Mouse (Mus musculus): Measurements from ENCODE around the gene Sirt6. TPM values are rescaled to one million over a fixed set of nuclear protein-coding genes. Genes with fewer than 3 reads are reported as not detected.
A peak's percentile ranks its signal among the peaks of the same experiment; 100 is the strongest.
"Not testable (repeated sequence)": the region's sequence is repeated elsewhere in the genome, so short reads cannot be mapped to it uniquely, and the experiment has no call there.

Sirt6 gene
- polyA plus RNA-seq, 1 experiment from 2014 or later: 58.5 TPM

DNA sequence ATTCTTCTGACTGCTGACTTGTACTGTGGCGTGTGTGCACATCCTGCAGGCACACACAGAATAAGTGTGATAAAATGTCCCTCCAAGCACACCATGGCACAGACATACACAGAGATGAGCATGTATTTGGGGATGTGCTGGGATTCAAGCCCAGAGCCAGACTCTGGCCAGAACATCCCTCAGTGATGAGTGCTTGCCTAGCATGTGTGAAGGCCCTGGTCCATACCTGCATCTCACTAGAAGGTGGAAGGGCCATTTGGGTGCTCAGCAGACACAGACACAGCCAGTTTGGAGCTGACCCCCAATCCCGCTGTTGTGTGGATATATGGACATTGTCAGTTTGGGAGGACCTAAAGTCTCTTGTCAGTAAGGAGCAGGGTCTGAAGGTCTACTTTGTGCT is 14.0 kb upstream of the Sirt6 start:
- no peaks in the 10 kb centered on the region for H3K27me3 ChIP-seq (ENCODE audit: low read depth, poor library complexity, severe bottlenecking)
- H3K4me1 ChIP-seq: peaks cover 33% of the 10 kb centered on the region
- no peak for DNase-seq (ENCODE audit: low spot score)
- no peak overlapping the region for H3K27ac ChIP-seq
- no peak overlapping the region for H3K4me3 ChIP-seq
- no peaks in the 10 kb centered on the region for H3K36me3 ChIP-seq
- no peaks in the 10 kb centered on the region for H3K9me3 ChIP-seq (replicated peaks)
- 100% methylated on average over 2 of the region's 2 CpGs for WGBS

DNA sequence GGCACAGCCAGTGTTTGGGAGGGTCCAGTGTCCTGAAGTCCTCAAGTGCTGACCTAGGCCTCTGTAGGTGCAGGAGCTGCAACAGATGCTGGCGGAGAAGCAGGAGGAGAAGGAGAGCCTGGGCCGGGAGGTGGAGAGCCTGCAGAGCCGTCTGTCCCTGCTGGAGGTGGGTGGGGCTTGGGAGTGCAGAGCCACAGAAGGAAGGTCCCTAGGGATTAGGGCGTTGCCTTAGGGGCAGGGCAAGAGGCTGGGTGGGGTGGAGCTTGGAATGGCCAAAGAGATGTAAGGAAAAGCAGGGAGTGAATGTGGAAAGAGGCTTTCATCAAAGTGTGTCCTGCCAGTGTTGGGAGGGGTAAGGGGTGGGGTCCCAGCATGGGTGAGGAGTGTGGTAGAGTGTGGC is 13.2 kb upstream of the Sirt6 start:
- H3K4me3 ChIP-seq; H3K27ac ChIP-seq; DNase-seq (ENCODE audit: low spot score); H3K9me3 ChIP-seq (replicated peaks); H3K27me3 ChIP-seq (ENCODE audit: low read depth, poor library complexity, severe bottlenecking); H3K36me3 ChIP-seq: not testable (repeated sequence)
- peaks cover 33% of the 10 kb centered on the region for H3K4me1 ChIP-seq
- 53% methylated on average over 4 of the region's 4 CpGs for WGBS

DNA sequence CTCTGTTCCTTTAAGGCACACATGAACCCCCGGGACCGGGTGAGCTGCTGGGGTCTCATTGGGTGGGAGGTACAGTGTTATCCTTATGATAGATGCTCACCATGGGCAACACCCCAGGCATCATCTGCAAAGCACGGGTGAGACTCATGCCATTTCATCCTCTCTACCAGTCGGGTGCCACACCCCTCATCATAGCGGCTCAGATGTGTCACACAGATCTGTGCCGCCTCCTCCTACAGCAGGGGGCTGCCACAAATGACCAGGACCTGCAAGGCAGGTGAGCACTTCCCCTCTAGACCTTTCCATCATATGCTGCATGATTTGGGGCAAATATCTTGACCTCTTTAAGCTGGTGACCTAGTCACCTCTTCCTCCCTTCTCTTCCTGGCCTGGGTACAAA is 10.5 kb upstream of the Sirt6 start:
- Histone ChIP-seq H3K4me1 (peaks cover 35% of the 10 kb centered on the region), H3K36me3 (no peaks in the 10 kb centered on the region), H3K27me3 (ENCODE audit: low read depth, poor library complexity, severe bottlenecking) (peaks cover 7% of the 10 kb centered on the region; the same call in 1 of the 2 replicates), H3K9me3 (replicated peaks) (no peaks in the 10 kb centered on the region), H3K4me3 (no peak overlapping the region), H3K27ac (no peak overlapping the region)
- WGBS: 74% methylated on average over 6 of the region's 6 CpGs
- DNase-seq (ENCODE audit: low spot score): no peak

DNA sequence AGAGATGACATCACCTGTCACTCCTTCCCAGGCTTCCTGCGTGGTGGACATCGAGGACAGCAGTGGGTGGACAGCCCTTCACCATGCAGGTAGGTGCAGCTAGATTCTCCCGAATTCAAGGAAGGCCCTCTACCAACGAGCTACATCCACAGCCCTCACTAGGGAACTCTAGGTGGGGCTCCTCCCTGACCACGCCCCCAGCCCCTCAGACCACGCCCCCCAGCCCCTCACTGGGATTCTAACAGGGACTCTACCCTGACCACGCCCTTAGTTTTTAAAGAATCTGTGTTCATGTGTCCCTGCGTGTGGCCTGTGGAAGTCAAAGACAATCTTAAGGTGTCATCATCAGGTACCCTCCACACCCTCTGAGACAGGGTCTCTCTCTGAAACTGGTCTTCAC is 8.7 kb upstream of the Sirt6 start:
- Histone ChIP-seq H3K36me3 (no peaks in the 10 kb centered on the region), H3K4me3 (no peak overlapping the region), H3K27ac (no peak overlapping the region), H3K9me3 (replicated peaks) (no peaks in the 10 kb centered on the region), H3K27me3 (ENCODE audit: low read depth, poor library complexity, severe bottlenecking) (peaks cover 7% of the 10 kb centered on the region; the same call in 1 of the 2 replicates), H3K4me1 (peaks cover 27% of the 10 kb centered on the region)
- no peak for DNase-seq (ENCODE audit: low spot score)
- WGBS: 19% methylated on average over 8 of the region's 8 CpGs

DNA sequence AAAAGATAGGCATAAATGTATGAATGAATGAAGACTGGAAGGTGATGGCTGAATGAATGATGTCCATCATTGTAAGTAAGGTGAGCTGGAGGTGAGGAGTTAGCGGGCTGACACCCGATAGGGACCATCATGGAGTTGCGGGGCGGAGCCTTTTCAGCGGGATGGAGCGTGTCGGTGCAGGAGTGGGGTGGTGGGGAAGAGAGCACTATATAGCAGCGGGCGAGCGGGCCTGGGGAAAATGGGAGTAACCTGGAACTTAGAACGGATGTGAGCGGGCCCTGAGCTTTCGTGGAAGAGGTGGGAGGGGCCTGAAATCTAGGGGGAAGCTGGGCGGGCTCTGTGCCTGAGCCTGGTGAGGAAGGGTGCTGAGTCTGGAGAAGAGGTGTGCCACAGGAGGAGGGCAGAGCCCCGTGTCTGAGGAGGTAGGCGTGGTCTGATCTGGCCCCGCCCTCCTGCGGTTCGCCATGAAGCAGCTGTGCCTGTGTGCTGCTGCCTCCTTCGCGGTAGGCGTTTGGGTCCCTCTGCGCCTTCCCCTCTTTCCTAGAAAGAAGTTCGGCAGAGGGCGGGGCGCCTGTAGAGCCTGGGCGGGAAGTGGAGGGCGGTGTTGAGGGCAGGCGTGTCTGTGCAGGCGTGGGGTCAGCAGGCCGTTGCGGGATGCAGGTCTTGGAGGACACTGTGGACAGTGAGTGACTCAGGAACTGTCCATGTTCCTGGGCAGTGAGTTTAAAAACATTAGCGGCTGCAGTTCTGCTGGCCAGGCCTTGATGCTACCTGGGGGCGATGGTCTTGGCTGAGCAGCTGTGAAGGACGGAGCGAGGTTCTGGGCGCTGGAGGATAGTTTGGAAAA is 5.9 kb upstream of the Sirt6 start:
- peak; percentile 89 for DNase-seq (ENCODE audit: low spot score)
- Histone ChIP-seq H3K4me3 (peak overlapping the region; percentile 53), H3K27me3 (ENCODE audit: low read depth, poor library complexity, severe bottlenecking) (peaks cover 7% of the 10 kb centered on the region; the same call in 1 of the 2 replicates), H3K27ac (peak overlapping the region; percentile 79), H3K36me3 (no peaks in the 10 kb centered on the region), H3K9me3 (replicated peaks) (no peaks in the 10 kb centered on the region), H3K4me1 (peaks cover 28% of the 10 kb centered on the region)
- 4% methylated on average over 37 of the region's 37 CpGs for WGBS

DNA sequence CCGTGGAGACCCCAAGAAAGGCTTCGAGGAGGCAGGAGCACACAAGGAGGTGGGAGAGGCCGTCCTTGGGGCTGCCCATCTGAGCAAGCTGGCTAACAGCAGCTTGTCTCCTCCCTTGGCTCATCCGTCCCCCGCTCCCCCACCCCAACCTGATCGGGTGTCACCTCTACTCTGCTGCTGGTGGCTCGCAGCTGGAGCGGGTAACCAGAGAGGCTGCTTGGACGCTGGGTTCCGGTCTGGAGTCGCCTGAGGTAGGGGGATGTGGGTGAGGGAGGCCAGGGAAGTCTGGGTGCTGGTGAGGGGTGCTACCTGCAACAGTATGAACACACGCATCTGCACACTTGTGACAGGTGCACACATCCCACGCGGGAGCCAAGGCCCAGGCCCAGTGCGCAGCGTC is 793 bp upstream of the Sirt6 start, which contains the start of gene Ankrd24:
Gene Ankrd24, plus strand, starts transcription at position 151 of the 400 bp plus-strand sequence.
- Histone ChIP-seq H3K27me3 (ENCODE audit: low read depth, poor library complexity, severe bottlenecking) (no peaks in the 10 kb centered on the region), H3K27ac (peak within 1 kb of the TSS; percentile 94), H3K4me1 (peaks cover 38% of the 10 kb centered on the region), H3K36me3 (peaks cover 30% of the 10 kb centered on the region), H3K9me3 (replicated peaks) (no peaks in the 10 kb centered on the region), H3K4me3 (peak within 1 kb of the TSS; percentile 80)
- DNase-seq (ENCODE audit: low spot score): no peak
- WGBS: 73% methylated on average over 16 of the region's 16 CpGs

DNA sequence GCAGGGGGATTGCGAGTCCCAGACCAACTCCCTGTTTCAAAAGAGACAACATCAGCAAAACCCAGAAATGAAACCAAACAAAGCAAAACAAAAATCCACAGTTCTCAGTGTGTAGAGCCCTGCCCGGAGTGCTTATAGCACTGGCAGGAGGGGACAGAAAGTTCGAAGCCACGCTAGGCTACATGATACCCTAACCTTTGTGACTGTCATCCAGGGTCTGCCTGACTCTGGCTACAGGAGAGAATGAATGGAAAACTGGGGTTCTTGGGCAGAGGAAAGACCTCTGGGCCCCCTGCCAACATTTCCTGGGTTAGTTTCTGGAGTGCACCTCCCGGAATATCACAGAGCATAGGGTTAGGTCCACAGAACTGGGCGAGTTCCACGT is 231 bp upstream of the Sirt6 start:
- no peak for DNase-seq (ENCODE audit: low spot score)
- Histone ChIP-seq H3K36me3 (peaks cover 35% of the 10 kb centered on the region), H3K27me3 (ENCODE audit: low read depth, poor library complexity, severe bottlenecking) (no peaks in the 10 kb centered on the region), H3K4me1 (peaks cover 32% of the 10 kb centered on the region), H3K9me3 (replicated peaks) (no peaks in the 10 kb centered on the region), H3K4me3 (peak overlapping the region; percentile 80), H3K27ac (peak overlapping the region; percentile 94)
- 68% methylated on average over 7 of the region's 7 CpGs for WGBS

DNA sequence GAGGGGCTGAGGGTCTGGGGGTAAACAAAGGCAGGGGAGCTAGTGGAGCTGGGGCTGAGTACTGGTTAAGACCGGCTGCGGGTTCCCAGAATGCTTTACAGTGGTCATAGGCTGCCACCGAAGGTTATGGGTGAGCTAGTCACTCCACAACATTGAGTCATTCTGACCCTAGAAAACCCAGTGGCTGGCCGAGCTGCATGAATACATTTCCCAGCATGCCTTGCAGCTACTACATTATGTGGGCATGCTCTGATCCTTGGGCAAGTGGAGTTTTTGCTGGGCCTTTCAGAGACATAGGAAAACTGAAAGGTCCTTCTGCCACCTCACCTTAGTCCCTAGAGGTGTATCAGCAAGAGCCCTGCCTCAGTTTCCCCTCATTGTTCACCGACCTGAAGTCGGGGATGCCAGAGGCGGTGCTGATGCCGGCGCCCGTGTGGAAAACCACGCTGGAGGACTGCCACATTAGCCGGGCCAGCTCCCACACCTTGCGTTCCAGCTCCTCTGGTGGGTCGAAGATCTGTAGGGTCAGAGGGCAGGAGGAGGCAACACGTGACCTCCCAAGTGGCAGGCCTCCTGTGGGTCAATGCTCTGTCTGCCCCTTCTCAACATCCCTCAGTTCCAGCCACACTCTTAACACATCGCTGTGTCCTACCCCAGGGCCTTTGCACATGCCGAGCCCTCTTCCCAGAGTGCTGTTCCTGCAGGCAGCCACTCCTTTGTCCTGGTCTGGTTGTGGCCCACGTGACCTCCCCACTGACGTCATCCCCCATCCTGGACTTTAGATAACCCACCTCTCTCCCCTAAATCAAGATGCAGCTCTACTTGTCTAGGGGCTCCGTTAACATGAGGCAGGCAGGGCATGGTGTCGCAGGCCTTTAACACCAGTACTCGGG is 1.2 kb downstream of the Sirt6 start:
- peak overlapping the region; percentile 94 for H3K27ac ChIP-seq
- H3K27me3 ChIP-seq (ENCODE audit: low read depth, poor library complexity, severe bottlenecking): no peaks in the 10 kb centered on the region
- WGBS: 91% methylated on average over 22 of the region's 22 CpGs
- DNase-seq (ENCODE audit: low spot score): no peak
- H3K4me3 ChIP-seq: peak overlapping the region; percentile 80
- H3K4me1 ChIP-seq: peaks cover 26% of the 10 kb centered on the region
- no peaks in the 10 kb centered on the region for H3K9me3 ChIP-seq (replicated peaks)
- H3K36me3 ChIP-seq: peaks cover 50% of the 10 kb centered on the region

DNA sequence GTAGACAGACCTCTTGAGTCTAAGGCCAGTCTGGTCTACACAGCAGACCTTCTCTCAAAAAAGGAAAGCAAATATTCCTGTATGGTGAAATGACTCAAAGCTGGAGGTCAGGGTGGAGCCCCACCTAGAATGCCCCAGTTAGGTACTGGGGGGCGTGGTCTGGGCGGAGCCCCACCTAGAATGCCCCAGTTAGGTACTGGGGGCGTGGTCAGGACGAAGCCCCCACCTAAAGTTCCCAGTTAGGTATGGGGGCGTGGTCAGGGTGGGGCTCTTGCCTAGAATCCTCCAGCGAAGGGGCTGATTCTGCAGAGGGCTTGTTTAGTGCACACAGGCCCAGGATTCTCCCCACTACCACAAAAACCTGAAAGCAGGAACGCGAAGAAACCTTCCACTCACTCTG is 4.2 kb downstream of the Sirt6 start:
- WGBS: 46% methylated on average over 8 of the region's 8 CpGs
- peaks cover 65% of the 10 kb centered on the region for H3K36me3 ChIP-seq

DNA sequence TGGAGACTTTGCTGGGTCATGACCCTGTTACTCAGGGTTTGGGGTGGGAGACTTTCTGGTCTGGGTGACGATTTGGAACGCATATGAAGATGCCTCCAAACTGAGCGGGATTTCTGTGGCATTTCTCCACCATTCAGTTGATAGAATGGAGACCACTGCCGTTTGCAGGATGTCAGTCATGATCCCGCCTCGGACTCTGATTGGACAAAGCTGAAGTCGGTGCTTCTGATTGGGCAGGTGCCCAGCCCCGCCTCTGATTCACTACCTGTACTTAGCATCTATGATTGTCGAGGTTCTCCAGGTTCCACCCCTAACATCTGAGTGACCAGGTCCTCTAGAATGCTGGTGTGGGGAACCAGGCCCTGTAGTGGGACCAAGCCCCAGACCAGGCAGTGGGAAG is 6.8 kb downstream of the Sirt6 start:
- Histone ChIP-seq H3K9me3 (replicated peaks) (no peaks in the 10 kb centered on the region), H3K27ac (no peak overlapping the region), H3K36me3 (peaks cover 59% of the 10 kb centered on the region), H3K4me3 (no peak overlapping the region), H3K4me1 (peaks cover 11% of the 10 kb centered on the region), H3K27me3 (ENCODE audit: low read depth, poor library complexity, severe bottlenecking) (no peaks in the 10 kb centered on the region)
- 58% methylated on average over 9 of the region's 9 CpGs for WGBS
- DNase-seq (ENCODE audit: low spot score): no peak

More for the DNA sequence above, 4.2 kb downstream of the Sirt6 start:
- no peaks in the 10 kb centered on the region for H3K9me3 ChIP-seq (replicated peaks)
- H3K27me3 ChIP-seq (ENCODE audit: low read depth, poor library complexity, severe bottlenecking): no peaks in the 10 kb centered on the region
- no peak overlapping the region for H3K4me3 ChIP-seq
- peaks cover 22% of the 10 kb centered on the region for H3K4me1 ChIP-seq
- no peak overlapping the region for H3K27ac ChIP-seq
- no peak for DNase-seq (ENCODE audit: low spot score)

DNA sequence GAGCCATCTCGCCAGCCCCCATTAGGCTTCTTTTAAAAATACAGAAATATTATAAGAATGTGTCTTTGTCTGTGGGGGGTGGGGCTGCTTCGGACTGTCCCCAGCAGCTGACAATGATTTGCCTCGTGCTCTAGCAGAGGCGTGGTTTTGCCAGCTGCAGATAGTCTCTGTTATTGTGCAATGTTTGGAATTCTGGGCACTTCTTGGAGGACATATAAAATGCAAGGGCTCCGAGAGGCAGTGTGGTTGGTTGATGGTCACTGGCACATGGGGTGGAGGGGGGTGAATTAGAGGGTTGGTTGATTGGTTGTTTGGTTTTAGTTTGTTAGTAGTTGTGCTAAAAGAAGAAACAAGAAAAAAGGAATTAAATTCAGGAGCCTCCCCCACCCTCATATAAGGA is 7.6 kb downstream of the Sirt6 start:
- no peaks in the 10 kb centered on the region for H3K27me3 ChIP-seq (ENCODE audit: low read depth, poor library complexity, severe bottlenecking)

DNA sequence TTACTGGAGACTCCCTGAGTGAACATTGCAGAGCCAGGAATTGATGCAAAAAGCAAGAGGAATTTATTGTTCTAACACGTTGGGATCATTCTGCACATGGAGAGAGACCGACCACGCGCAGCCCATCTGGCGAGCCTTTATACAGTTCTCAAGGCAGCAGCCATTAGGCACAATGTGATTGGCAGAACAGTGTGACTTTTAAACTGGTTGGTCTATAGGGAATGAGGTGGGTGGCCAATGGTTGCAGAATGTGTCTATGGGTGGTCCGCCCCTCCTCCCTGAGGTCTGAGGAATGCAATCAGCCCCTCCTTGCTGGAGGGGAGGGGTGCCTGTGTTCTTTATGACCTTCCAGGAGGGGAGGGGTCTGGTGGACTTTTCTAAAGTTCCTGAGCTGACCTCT is 12.1 kb downstream of the Sirt6 start:
- Histone ChIP-seq H3K36me3 (peaks cover 6% of the 10 kb centered on the region), H3K4me3 (no peak overlapping the region), H3K4me1 (peaks cover 27% of the 10 kb centered on the region), H3K27ac (peak overlapping the region; percentile 80), H3K27me3 (ENCODE audit: low read depth, poor library complexity, severe bottlenecking) (no peaks in the 10 kb centered on the region), H3K9me3 (replicated peaks) (no peaks in the 10 kb centered on the region)
- WGBS: 57% methylated on average over 6 of the region's 6 CpGs
- DNase-seq (ENCODE audit: low spot score): peak; percentile 59

More for the DNA sequence above, 7.6 kb downstream of the Sirt6 start:
- Histone ChIP-seq H3K4me3 (no peak overlapping the region), H3K27ac (no peak overlapping the region), H3K9me3 (replicated peaks) (no peaks in the 10 kb centered on the region), H3K36me3 (peaks cover 51% of the 10 kb centered on the region), H3K4me1 (peaks cover 20% of the 10 kb centered on the region)
- 91% methylated on average over 5 of the region's 5 CpGs for WGBS
- DNase-seq (ENCODE audit: low spot score): no peak

DNA sequence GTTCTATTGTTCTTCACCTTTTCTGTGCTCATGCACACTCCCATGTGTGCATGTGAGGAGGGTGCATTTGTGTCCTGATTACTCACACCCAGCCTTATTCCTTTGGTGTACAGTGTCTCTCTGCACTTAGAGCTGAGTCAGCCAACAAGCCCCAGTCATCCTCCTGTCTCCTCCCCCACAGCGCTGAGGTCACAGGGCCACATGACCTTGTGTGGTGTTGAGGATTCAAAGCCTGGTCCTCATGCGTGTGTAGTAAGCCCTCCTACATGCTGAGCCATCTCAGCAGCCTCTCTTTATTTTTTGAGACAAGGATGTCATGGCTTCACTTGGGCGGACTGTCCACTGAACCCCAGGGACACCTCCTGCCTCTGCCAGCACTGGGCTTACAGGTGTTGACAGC is 14.8 kb downstream of the Sirt6 start:
- Histone ChIP-seq H3K4me3 (no peak overlapping the region), H3K36me3 (0 out of 2 replicates have a peak, but pooled peaks cover 3% of the 10 kb centered on the region), H3K27ac (no peak overlapping the region), H3K9me3 (replicated peaks) (no peaks in the 10 kb centered on the region), H3K4me1 (peaks cover 27% of the 10 kb centered on the region), H3K27me3 (ENCODE audit: low read depth, poor library complexity, severe bottlenecking) (no peaks in the 10 kb centered on the region)
- DNase-seq (ENCODE audit: low spot score): no peak
- 69% methylated on average over 3 of the region's 3 CpGs for WGBS
